Mouse (Mus musculus) regulatory T cell (primary cell): ENCODE results near the gene 6330409D20Rik.

Experiments
- in situ Hi-C: fragments of 300-600 bp; cut with MboI, MseI; formaldehyde crosslinking; loops from one replicate; pipeline ENCODE4 v1.15.1; 2025; ENCODE audit warnings: high pct_unique_total_duplicates

Gene 6330409D20Rik

DNA sequence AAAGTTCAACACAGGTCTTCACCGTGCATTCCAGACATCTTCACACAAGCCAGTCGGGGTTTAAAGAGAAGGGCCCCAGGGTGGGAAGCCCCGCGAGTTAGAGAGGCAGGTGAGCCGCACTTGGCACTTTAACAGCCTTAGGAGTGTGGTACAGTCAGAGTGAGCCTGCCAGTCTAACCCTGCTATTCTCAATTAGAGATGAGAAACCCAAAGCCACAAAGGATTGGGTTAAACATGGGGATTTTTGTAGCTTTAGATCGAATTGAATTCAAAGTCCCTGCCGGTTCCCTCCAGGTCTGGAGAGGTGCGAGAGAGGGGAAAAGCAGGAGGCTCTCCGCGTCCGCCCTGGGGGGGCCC lies at the start of gene 6330409D20Rik:
6330409D20Rik (minus strand) TSS at position 101 of the 357 bp plus-strand sequence.
- in situ Hi-C loops: no loop called here

GRCm38 (mm10) chr2:32788581-32788980 lies 47.8 kb upstream of the 6330409D20Rik start:
- in situ Hi-C loops: no loop called here

- in situ Hi-C loops: no loop called here
Measured at GRCm38 (mm10) chr2:32787176-32787575, 46.4 kb upstream of the 6330409D20Rik start.

DNA sequence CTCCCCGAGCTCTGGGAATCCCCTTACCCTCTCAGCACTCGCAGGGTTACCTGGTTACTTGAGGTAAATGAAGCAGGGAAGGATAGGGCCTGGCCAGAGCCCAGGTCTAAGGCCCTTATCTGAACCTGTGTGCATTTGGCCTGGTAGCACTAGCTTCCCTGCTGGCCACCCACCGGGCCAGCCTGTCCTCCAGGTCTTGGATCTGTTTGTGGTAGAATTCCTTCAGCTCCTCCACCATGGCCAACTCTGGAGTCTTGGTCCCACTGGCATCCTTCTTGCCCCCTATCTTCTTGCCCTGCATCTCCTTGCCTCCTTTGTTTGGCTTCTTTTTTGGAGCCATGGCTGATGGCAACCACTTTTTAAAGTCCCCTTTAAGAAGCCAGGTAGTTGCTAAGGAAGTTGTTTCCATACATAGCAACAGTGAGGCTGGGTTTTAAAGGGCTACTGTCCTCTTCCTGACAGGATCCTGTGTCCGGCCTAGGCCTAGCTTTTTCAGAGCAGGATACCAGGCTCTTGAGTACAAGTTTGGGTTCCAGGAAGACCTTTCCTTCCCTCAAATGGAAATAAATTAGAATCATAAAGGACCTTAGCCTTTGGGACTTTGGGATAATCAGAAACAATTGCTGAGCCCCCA lies 43.3 kb upstream of the 6330409D20Rik start, which contains the start of gene Cfap157:
Cfap157 (minus strand) TSS at position 381 of the 634 bp plus-strand sequence.
- in situ Hi-C loops: no loop called here

DNA sequence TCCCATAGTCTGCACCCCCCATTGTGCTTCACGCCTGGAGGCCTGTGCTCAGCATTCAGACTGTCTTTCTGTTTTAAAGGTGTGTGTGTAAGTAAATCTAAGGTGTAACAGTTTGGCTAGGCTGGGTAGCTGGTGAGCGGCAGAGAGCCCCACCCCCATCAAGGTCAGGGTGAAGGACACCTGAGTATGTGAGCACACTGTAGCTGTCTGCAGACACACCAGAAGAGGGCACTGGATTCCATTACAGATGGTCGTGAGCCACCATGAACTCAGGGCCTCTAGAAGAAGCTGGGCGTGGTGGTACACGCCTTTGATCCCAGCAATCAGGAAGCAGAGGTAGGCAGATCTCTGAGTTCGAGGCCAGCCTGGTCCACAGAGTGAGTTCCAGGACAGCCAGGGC lies 40.9 kb upstream of the 6330409D20Rik start:
- in situ Hi-C loops: no loop called here

DNA sequence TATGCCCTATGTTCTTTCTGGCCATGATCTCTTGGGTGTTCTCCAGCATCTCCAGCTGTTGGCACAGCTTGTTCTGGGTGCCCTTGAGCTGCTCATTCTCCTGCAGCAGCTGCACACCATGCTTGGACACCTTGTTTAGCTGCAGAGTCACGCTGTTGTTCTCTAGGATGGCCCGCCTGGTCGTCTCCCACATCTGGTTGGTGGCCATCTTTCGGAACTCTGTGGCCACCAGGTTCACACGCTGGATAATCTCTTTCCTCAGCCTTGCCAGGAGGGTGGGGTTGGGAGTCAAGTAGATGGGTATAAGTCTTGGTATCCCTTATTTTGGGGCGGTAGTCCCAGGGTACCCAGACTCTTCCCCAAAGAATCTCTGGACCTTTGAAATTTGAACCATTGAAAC lies 38.9 kb upstream of the 6330409D20Rik start:
- in situ Hi-C loops: no loop called here

DNA sequence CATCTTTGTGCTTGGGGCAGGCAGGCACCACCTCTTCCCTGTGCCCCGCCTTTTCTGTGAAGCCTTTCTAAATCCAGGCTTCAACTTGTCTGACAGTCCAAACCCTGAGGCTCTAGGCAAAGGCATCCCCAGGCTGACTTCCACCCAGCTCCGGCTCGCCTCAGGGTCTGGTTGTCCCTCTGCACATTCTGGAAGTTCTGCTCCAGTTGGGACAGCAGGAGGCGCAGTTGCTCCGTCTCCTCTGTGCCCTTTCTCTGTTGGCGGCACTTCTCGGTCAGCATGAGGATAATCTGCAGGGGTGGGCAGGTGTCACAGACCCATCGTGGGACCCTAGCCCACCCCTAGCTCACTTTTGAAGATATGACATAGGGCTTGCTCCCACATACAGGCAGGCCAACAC lies 38.3 kb upstream of the 6330409D20Rik start:
- in situ Hi-C loops: no loop called here

DNA sequence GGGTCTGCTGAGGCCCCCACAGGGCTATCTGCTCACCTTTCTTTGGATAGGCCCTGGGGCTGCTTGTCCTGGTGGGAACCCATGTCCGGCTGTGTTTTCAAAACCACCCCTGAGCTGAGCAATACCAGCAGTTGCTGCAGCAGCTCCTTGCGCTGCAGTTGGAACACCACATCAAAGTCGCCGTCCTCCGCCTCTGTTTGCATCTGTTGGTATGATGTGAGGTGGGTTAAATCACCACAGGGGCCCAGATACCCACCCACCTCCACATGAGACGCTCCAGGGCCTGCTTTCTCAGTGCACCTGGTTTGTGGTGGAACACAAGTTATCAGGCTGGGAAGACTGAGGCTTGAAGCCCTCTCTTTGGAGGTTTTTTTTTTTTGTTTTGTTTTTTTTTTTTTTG lies 37.3 kb upstream of the 6330409D20Rik start:
- in situ Hi-C loops: no loop called here

DNA sequence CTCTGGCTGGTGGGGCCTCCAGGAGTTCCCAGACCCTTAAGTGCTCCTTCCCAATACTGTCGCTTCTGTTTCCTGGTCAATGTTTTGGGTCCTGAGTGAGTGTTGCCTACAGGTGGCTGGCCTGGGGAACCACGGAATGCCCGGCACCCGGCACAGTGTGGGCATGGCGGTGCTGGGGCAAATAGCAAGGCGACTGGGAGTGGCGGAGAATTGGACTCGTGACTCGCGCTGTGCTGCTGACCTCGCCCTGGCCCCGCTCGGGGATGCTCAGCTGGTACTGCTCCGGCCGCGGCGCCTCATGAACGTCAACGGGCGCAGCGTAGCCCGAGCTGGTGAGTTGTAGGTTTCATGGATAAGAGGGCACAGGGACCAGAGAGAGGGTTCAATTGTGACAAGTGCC lies 35.4 kb upstream of the 6330409D20Rik start:
- in situ Hi-C loops: no loop called here

DNA sequence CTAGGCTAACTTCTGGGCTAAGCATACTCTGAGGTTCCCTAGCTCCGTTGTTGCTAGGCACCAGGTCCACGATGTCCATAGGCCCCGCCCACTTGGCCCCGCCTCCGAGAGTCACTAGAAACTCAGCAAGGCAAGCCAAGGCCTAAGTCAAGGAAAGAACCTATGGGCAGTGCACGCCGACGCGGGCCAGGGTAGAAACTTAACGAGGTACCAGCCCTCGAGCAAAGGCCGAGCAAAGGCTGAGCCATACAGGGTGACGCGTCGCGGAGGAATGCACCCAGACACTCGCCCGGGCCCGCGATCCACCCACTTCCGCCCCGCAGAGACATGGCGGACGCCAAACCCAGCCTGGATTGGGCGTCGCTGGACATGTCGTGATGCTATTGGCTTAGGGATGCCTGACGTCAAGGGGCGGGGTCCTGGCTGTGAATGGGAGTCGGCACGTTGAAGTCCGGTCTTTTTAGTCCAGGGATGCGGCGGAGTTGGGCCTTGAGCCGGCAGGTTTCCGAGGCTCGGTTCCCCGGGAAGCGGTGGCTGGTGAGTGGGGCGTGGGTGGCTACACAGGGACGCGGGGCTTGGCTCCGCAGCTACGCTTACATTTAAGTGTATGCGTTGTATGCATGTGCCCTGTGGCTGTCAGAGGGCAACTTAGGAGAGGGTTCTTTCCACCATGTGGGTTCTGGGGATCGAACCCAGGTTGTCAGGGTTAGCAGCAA lies 34.7 kb upstream of the 6330409D20Rik start, which contains the start of the genes Ttc16 and Ptrh1:
Ttc16 (minus strand) TSS at position 275 of the 716 bp plus-strand sequence.
Ptrh1 (plus strand) TSS at position 428 of the 716 bp plus-strand sequence.
- in situ Hi-C loops: no loop called here

- in situ Hi-C loops: loop anchor here (5.0 kb wide), 2 partner anchors 70 to 80 kb away; partner anchors contain the start of gene Fpgs
Measured at GRCm38 (mm10) chr2:32772626-32773279, 31.9 kb upstream of the 6330409D20Rik start.

- in situ Hi-C loops: loop anchor here (5.0 kb wide), 2 partner anchors 70 to 80 kb away; partner anchors contain the start of gene Fpgs
Measured at GRCm38 (mm10) chr2:32771886-32772285, 31.1 kb upstream of the 6330409D20Rik start.

DNA sequence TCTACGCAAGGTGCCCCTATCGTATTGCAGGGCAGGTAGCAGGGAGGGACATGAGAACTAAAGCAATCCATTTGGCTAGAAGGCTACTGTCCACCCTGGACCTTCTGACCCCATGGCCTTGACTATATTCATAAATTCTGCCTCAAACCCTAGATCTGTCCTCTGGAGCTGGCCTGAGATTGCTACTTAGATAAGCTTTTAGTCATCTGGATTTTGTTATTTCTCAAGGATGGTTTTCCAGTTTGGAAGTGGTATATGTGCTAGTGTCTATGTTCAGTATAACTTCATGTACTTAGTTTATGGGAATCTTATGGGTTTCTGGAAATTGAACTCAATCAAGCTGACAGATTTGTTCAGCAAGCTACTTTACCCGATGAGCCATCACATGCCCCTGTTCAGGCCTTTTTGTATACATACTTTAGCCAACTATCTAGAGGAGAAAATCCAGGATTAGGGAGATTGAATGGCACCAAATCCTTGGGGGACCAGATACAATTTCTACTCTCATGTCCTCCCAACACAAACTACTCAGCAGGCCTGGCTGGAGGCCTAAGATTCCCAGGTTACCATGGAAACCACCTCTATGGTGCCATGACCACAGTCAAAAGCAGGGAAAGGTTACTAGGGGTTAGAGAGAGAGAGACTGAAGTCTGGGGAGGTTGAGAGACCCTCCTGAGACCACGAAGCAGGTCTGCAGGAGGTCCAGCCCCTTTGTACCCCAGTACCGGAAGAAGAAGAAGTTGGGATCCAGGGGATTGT lies 28.7 kb upstream of the 6330409D20Rik start:
- in situ Hi-C loops: loop anchor here (5.0 kb wide), 2 partner anchors 67 to 83 kb away; partner anchors contain the start of gene Fpgs

DNA sequence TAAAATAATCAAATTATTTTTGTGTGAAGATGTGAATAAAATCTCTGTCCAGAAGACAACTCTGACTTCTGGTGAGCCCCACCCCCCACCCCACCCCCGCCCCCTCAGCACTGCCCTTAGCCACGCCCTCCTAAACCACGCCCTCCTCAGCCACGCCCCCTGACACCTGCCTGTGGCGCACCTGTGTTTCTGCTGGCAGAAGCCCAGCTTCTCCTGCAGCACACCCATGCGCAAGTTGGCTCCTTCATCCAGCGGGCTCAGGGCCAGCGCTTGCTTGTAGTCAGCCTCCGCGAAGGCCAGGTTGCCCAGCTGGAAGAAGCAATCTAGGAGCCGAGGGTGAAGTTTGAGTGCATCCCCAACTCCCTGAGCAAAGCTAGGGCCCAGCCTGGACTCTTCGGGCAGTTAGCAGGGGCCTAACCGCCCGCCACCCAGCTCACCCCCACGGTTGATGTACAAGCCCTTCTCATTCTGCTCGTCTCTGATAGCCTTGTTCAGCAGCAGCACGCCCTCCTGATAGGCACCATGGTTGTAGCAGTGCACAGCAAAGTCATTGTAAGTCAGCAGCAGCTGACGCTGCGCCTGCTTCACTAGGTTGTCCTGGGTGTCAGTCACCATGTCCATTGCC lies 28.0 kb upstream of the 6330409D20Rik start:
- in situ Hi-C loops: no loop called here

GRCm38 (mm10) chr2:32767241-32767640 lies 26.4 kb upstream of the 6330409D20Rik start:
- in situ Hi-C loops: no loop called here

DNA sequence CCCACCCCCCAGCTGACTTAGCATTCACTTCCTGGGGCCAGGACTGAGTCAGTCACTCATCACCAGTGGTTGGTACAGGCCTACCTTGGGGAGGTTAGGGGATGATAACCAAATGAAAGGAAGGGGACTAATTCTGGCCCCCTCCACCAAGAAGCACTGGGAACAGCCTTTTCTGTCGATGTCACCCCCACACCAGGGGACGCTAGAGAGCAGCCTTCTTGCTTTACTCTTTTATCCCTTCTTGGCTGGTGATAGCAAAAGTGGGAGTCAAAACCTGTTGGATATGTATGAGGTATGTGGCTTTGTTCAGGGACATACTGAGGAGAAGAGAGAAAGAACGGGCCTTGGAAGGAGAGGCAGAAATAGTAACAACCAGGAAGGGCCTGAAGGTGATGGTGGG lies 22.5 kb upstream of the 6330409D20Rik start:
- in situ Hi-C loops: no loop called here

DNA sequence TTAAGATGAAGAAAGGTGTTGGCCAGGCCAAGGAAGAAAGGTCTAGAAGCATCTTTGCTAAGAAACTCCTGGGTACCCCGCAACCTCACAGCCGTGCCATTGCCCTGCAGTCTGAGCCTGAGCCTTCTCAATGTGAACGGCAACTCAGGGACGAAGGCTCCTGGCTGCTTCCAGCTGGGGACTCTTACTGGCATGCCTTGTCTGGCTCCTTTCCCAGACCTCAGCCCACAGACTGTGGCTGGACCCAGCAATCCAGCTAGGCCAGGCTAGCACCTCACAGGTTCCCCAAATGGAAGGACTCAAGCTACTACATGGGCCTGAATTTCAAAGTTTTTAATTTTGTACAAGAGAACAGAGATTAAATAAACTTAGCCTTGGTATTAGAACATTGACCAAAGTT lies 21.0 kb upstream of the 6330409D20Rik start:
- in situ Hi-C loops: no loop called here

- in situ Hi-C loops: no loop called here
Measured at GRCm38 (mm10) chr2:32761361-32761760, 20.5 kb upstream of the 6330409D20Rik start.

GRCm38 (mm10) chr2:32759001-32759400 lies 18.2 kb upstream of the 6330409D20Rik start:
- in situ Hi-C loops: no loop called here

- in situ Hi-C loops: no loop called here
Measured at GRCm38 (mm10) chr2:32758503-32758902, 17.7 kb upstream of the 6330409D20Rik start.
